Mouse (Mus musculus): ENCODE measurements around the gene St6galnac3.

DNA sequence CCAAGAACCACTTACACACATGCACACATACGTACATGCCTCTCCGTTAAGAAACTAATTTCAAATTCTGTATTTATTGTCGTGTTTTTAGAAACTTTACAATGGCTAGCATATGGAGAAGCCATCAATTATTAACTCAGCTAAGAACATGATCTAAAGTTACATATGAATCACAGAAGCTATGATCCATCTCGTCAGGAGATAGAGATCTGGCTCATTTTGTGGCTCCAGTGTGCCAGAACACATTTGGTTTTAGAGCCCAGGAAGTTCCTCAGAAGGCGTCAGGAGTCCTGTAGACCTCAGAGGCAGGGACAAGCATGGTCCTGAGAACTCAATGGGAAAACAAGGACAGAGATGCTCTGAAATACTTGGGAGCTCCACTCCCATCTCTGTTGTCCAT is 98.7 kb downstream of the St6galnac3 start:
- no peak for TF ChIP-seq POLR2A (IDR thresholded peaks at IDR 0.05; ENCODE audit: borderline replicate concordance, extremely low read depth, low read depth, low read length)
- no peak for TF ChIP-seq CTCF (IDR thresholded peaks at IDR 0.05; ENCODE audit: insufficient read depth, low read length)

Measured in lung, adult 2 months (tissue).